Mouse (Mus musculus): Measurements from ENCODE around the gene Gm11011.
"Not testable (repeated sequence)": the region's sequence is repeated elsewhere in the genome, so short reads cannot be mapped to it uniquely, and the experiment has no call there.

Gene Gm11011

GRCm38 (mm10) chr2:169587645-169588044 lies at the start of gene Gm11011:
Gene Gm11011 (minus strand): TSS chr2:169587745.
- not testable (repeated sequence) for DNase-seq

GRCm38 (mm10) chr2:169636414-169636813 lies 48.9 kb upstream of the Gm11011 start:
- no peak for DNase-seq

GRCm38 (mm10) chr2:169635428-169635827 lies 47.9 kb upstream of the Gm11011 start:
- DNase-seq: no peak

- DNase-seq: no peak
Observed at GRCm38 (mm10) chr2:169634619-169635382, 47.3 kb upstream of the Gm11011 start.

GRCm38 (mm10) chr2:169633491-169634289 lies 46.1 kb upstream of the Gm11011 start:
- DNase-seq: peak; percentile 27 to 30

- DNase-seq: peak; percentile 39 to 58
Observed at GRCm38 (mm10) chr2:169632338-169633151, 45.0 kb upstream of the Gm11011 start, which contains the start of gene Tshz2. Gene Tshz2 (plus strand): TSS chr2:169633013.

- no peak for DNase-seq
Observed at GRCm38 (mm10) chr2:169630070-169630469, 42.5 kb upstream of the Gm11011 start.

- DNase-seq: no peak
Observed at GRCm38 (mm10) chr2:169621201-169621710, 33.7 kb upstream of the Gm11011 start.

- DNase-seq: no peak
Observed at GRCm38 (mm10) chr2:169615998-169616397, 28.5 kb upstream of the Gm11011 start.

- DNase-seq: peak in 1 of 2 experiments; percentile 22
Observed at GRCm38 (mm10) chr2:169614683-169615082, 27.1 kb upstream of the Gm11011 start.

- no peak for DNase-seq
Observed at GRCm38 (mm10) chr2:169611557-169611956, 24.0 kb upstream of the Gm11011 start.

GRCm38 (mm10) chr2:169610882-169611281 lies 23.3 kb upstream of the Gm11011 start:
- no peak for DNase-seq

GRCm38 (mm10) chr2:169609956-169610355 lies 22.4 kb upstream of the Gm11011 start:
- DNase-seq: no peak

GRCm38 (mm10) chr2:169607787-169608186 lies 20.2 kb upstream of the Gm11011 start:
- DNase-seq: peak in 1 of 2 experiments; percentile 40

- no peak for DNase-seq
Observed at GRCm38 (mm10) chr2:169606901-169607678, 19.5 kb upstream of the Gm11011 start.

GRCm38 (mm10) chr2:169600163-169600562 lies 12.6 kb upstream of the Gm11011 start:
- no peak for DNase-seq

- no peak for DNase-seq
Observed at GRCm38 (mm10) chr2:169599591-169599990, 12.0 kb upstream of the Gm11011 start.

- DNase-seq: no peak
Observed at GRCm38 (mm10) chr2:169597971-169598370, 10.4 kb upstream of the Gm11011 start.

- DNase-seq: no peak
Observed at GRCm38 (mm10) chr2:169597357-169597756, 9.8 kb upstream of the Gm11011 start.

- no peak for DNase-seq
Observed at GRCm38 (mm10) chr2:169593742-169594141, 6.2 kb upstream of the Gm11011 start.

- no peak for DNase-seq
Observed at GRCm38 (mm10) chr2:169590412-169590811, 2.9 kb upstream of the Gm11011 start.

- no peak for DNase-seq
Observed at GRCm38 (mm10) chr2:169589697-169590096, 2.2 kb upstream of the Gm11011 start.
